Mouse (Mus musculus) B cell, adult (primary cell): Measurements from ENCODE around the gene Rpl37. TPM values are rescaled to one million over a fixed set of nuclear protein-coding genes. Genes with fewer than 3 reads are reported as not detected.

Experiments used
- total RNA-seq: library from RNA; stranded (reverse); gene quantifications from 4 replicates; pipeline ENCODE4 v1.2.4, GENCODE M21; 2023; ENCODE audit not compliant: inconsistent age

Rpl37 gene
- 783 to 844 TPM (median 825 TPM) in 4 replicates for total RNA-seq

DNA sequence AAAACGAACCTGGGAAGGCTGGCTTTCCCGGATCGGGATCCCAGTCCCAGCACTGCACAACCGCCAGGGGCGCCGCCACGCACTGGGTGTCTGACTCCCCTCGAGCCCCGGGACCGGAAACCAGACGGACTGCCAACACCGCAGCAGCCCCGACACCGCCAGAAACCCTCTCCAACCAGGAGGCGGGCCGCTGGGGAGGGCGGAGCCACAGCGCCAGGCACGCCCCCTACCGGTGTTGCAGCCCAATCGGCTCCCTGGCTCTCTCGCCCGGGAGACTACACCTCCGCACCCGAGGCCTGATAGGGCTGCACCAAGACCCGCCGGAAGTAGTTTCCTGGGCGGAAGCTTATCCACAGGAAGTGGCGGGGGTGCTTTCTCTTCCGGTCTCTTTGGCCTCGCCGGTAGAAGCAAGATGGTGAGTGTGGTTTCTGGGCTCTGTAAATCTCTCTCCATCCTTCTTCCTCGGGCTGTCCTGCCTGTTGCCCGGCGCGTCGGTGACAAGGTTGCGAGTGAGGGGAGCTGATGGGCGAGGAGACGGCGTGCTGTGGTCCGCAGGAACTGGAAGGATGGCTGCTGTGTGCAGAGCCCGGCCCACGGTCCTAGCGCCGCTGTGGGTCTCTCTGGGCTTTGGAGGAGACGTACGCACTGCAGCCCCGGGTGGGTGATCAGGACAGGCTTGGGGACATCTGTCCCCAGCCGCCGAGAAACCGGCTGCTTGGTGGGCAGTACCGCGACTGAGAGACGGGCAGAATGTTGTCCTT, at the start of gene Rpl37:
Gene Rpl37, plus strand, starts transcription at position 376 of the 761 bp plus-strand sequence.

DNA sequence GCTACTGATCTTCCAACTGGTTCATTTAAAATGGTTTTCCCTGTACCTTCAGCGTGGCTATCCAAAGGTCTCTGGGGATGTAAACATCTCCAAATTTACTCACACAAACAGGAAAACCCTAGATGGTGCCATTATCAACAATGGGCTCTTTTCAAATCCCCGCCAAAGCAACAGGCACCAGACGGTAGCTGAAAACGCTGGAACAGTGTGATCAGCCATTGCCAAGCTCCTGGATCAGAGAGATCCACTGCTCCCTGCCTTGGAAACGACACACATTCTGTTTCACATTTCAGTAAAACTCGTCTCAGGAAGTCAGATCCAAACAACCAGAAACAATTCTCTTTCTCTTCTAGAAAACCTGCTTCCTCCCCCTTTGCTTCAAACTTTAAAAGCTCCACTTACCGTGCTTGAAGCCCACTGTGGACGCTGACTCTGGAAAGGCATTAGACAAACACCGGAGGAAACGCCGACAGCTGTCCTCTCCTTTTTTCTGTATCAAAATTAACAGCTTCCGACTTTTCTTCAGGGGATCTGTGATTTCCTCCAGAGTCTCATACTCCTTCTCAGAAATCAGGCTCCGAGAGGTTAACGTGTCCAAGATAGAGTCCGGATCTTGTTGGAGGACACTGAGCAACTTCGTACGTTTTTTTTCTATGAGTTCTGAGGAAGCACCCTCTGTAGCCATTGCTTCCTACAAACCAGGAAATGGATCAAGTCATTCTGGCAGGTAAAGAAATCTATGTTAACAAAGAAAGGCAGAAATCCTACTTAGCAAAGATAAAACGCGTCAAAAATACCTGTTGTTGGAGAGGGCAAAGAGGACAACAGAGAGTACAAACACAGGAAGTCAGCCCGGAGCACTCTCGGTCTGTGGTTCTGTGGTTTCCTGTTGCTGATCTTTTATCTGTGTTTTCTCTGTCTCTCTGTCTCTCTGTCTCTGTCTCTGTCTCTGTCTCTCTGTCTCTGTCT, 8.5 kb upstream of the Rpl37 start, which contains the start of gene Card6:
Gene Card6, minus strand, starts transcription at position 854 of the 969 bp plus-strand sequence.

DNA sequence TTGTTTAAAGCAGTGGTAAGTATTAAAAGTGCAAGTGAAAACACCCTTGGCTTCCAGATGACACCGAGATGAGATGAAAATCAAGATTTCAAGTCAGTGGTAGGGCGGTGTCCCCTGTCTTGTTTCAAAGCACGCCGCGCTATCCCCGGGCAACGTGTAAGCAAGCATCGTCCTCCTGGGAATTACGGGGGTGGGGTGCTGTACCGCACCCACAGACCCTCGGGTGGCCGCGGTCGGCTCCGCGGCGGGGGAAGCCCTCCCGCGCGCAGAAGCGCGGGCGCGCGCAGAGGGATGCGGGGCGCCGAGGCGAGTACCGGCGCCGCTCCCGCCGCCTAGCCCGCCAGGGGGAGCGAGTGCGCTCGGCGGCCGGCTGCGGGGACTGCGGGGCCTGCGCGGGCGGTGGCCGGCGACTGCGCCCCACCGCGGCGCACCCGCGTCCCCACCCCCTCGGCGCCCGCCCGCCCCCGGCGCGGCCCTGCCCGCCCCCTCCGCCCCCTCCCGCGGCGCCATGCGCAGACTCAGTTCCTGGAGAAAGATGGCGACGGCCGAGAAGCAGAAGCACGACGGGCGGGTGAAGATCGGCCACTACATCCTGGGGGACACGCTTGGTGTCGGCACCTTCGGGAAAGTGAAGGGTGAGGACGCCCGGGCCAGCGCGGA, 27.0 kb downstream of the Rpl37 start, which contains the start of gene Prkaa1:
Gene Prkaa1, plus strand, starts transcription at position 501 of the 660 bp plus-strand sequence.

Other genes with a start within 250 kb of the Rpl37 start
- not detected in 4 replicates for gene Mroh2b, start 217.9 kb upstream of the Rpl37 start, total RNA-seq
- not detected in 4 replicates for gene C7, start 52.9 kb upstream of the Rpl37 start, total RNA-seq
- gene Card6, start 8.1 kb upstream of the Rpl37 start, total RNA-seq = 95.9 to 106 TPM (median 99.6 TPM) in 4 replicates
- 18.1 to 21.3 TPM (median 19.7 TPM) in 4 replicates for gene Prkaa1, start 27.2 kb downstream of the Rpl37 start, total RNA-seq
- 30.0 to 43.0 TPM (median 35.3 TPM) in 4 replicates for gene Ttc33, start 68.9 kb downstream of the Rpl37 start, total RNA-seq
- gene Ptger4, start 127.5 kb downstream of the Rpl37 start, total RNA-seq = 48.6 to 58.3 TPM (median 53.6 TPM) in 4 replicates